Mouse (Mus musculus): ENCODE measurements around the gene Tnfrsf12a. TPM values are rescaled to one million over a fixed set of nuclear protein-coding genes. Genes with fewer than 3 reads are reported as not detected.

Gene Tnfrsf12a
- polyA plus RNA-seq, 1 experiment from 2014 or later, result 3.6 TPM

DNA sequence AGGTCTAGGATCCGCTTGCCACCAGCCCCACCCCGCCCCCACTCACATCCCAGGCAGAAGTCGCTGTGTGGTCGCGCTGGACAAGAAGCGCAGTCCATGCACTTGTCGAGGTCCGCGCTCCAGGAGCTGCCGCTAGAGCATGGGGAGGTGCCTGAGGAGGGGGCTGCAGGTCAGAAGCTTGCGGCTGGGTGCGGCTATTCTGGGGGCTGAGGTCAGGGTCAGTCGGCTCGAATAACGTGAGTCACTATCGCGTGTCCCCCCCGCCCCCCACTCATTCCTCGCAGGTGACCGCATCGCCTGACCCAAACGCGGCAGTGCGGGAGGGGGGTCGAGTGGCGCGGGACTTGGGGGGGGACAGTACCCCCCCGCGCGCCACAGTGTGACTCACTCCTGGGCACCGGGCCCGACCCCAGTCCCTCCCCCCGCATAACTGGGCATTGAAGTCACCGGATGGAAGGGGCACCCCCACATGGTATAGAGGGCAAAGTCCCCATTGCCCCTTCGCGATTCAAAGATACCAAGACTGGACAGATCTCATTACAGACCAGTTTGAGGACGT lies 716 bp downstream of the Tnfrsf12a start:
- no peak overlapping the region for H3K27ac ChIP-seq
- under 1% methylated on average over 33 of the region's 37 CpGs for WGBS
- H3K36me3 ChIP-seq (replicated peaks), result no peaks in the 10 kb centered on the region
- peak overlapping the region; percentile 49 for H3K4me3 ChIP-seq (replicated peaks)
- peak overlapping the region; percentile 57 for H3K9ac ChIP-seq
- no peaks in the 10 kb centered on the region for H3K9me3 ChIP-seq
- no peak for ATAC-seq (ENCODE audit: low FRiP score)
- peak overlapping the region; percentile 96 for H3K4me2 ChIP-seq
- H3K27me3 ChIP-seq, result peaks cover 64% of the 10 kb centered on the region
- H3K4me1 ChIP-seq, result peaks cover 41% of the 10 kb centered on the region

DNA sequence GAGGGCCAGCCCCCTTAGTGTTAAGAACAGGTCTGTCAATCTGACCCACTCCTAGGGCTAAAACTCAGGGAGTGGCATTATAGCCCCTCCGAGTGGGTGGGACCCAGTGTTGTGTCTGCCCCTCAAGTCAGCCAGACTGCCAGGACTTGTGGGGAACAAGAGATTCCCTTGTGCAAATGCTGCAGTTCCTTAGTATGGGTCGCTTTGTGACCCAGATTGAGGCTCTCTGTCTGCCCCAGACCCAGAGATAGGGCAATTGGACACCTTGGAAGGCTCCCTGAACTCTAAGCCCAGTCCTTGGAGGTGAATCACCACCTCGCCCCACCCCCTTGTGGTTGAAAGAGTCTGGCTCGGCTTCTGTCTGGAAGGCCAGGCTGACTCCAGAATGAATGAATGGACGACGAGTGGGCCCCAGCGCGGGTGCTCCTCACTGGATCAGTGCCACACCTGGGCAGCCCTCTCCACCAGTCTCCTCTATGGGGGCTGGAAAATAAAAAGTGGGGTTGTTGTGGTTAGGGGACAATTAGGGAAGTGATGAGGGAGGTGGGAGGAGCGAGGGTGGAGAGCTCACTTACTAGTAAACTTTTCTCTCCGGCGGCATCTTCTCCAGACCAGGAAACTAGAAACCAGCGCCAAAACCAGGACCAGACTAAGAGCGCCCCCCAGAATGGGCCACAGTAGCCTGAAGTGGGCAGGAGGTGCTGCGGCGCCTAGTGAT lies 1.5 kb downstream of the Tnfrsf12a start:
- peak overlapping the region; percentile 96 for H3K4me2 ChIP-seq
- 12% methylated on average over 13 of the region's 15 CpGs for WGBS
- ATAC-seq (ENCODE audit: low FRiP score), result no peak
- H3K9me3 ChIP-seq, result no peaks in the 10 kb centered on the region
- H3K27me3 ChIP-seq, result peaks cover 56% of the 10 kb centered on the region
- H3K27ac ChIP-seq, result no peak overlapping the region
- H3K4me3 ChIP-seq (replicated peaks), result peak overlapping the region; percentile 49
- peak overlapping the region; percentile 57; the same call in 1 of the 2 replicates for H3K9ac ChIP-seq
- H3K4me1 ChIP-seq, result peaks cover 41% of the 10 kb centered on the region
- H3K36me3 ChIP-seq (replicated peaks), result no peaks in the 10 kb centered on the region

DNA sequence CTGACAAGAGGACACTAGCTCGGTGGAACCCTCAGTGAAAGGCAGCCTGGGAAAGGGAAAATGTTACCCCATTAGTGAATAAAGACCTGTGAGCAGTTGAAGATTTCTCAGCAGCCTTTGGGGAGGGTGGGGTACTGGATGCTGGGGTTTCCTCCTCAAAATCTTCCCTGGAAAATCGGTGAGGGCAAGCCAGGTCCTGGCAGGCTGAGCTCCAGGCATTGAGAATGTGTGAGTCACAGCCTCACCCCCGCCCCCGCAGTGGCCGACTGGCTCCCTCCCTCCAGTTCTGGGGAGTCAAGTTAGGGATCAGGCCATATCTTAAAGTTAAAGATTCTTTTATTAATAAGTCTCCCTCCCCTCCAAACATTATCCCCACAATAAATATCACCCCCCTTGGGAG lies 2.1 kb downstream of the Tnfrsf12a start:
- Histone ChIP-seq H3K27ac (no peak overlapping the region), H3K4me2 (0 out of 2 replicates have a peak overlapping the region, but pooled peaks have one; percentile 63), H3K4me3 (replicated peaks) (no peak overlapping the region), H3K4me1 (peaks cover 41% of the 10 kb centered on the region), H3K27me3 (peaks cover 50% of the 10 kb centered on the region), H3K36me3 (replicated peaks) (peaks cover 4% of the 10 kb centered on the region), H3K9ac (no peak overlapping the region), H3K9me3 (no peaks in the 10 kb centered on the region)
- ATAC-seq (ENCODE audit: low FRiP score), result no peak
- WGBS, result 42% methylated on average over 5 of the region's 5 CpGs

DNA sequence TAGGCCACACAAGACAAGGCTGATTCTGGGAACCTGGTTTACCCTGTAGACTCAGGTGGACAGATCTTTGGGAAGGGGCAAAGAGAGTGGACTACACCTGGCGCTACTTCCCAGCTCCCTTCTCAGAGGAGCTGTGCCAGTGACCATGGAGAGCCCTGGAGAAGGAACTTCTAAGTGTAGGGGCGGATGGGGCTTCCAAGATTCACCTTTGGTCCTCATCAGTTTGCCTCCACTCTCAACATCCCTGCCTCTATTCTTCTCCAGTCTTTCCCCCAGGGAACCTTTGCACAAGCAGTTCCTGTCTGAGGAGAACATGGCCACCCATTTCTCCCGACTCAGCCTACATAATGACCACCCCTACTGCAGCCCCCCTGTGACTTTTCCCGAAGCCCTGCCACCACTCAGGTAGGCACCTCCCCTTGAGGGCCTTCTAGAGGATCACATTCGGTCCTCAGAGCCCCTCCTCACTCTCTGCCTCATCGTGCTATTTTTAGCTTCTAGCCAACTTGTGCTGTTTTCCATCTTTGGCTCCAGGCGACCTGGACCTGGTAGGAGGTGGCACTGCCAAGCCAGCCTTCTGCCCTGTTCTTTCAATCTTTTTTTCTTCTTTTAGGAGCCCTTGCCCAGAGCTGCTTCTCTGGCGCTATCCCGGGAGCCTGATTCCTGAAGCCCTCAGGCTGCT lies 2.9 kb downstream of the Tnfrsf12a start:
- H3K27me3 ChIP-seq, result peaks cover 43% of the 10 kb centered on the region
- H3K36me3 ChIP-seq (replicated peaks), result peaks cover 11% of the 10 kb centered on the region
- no peak; the same call in 1 of the 2 replicates for ATAC-seq (ENCODE audit: low FRiP score)
- H3K4me2 ChIP-seq, result peak overlapping the region; percentile 63
- H3K4me3 ChIP-seq (replicated peaks), result peak overlapping the region; percentile 64
- WGBS, result 41% methylated on average over 9 of the region's 9 CpGs
- no peak overlapping the region for H3K27ac ChIP-seq
- no peaks in the 10 kb centered on the region for H3K9me3 ChIP-seq
- peaks cover 38% of the 10 kb centered on the region for H3K4me1 ChIP-seq
- peak overlapping the region; percentile 50 for H3K9ac ChIP-seq

DNA sequence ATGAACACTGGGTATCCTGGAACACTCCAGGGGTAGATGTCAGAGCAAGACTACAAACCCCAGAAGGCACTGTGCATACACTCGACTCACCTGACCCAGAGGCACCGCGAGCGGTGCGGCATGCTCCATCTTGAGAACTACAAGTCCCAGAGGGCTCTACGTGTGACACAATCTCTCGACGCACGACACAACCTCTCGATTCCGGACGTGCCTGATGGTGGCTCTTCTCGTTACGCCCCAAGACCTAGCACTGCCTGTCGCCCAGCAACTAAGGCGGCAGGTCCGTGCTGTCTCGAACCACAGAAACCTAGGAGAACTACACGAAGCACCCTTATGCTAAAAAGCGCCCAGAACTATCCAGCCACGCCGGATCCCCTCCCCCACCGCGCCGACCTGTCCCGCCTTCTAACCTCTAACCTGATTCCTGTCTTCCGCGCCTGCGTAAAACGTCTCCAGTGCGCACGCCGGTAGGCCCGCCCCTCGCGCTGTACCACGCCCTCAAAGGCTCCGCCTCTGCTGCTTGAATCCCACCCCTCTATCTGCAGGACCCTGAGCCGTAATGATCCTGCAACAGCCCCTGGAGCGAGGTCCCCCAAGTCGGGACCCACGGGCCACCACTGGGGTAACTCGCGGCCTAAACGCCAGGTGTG lies 3.7 kb downstream of the Tnfrsf12a start, which contains the start of the genes Hcfc1r1 and Thoc6:
Gene Hcfc1r1, plus strand, starts transcription at position 173 of the 650 bp plus-strand sequence.
Gene Thoc6, minus strand, starts transcription at position 459 of the 650 bp plus-strand sequence.
- peaks cover 34% of the 10 kb centered on the region for H3K27me3 ChIP-seq
- WGBS, result under 1% methylated on average over 45 of the region's 45 CpGs
- H3K9ac ChIP-seq, result peak within 1 kb of the TSS; percentile 50
- H3K36me3 ChIP-seq (replicated peaks), result peaks cover 19% of the 10 kb centered on the region
- H3K9me3 ChIP-seq, result no peaks in the 10 kb centered on the region
- no peak within 1 kb of the TSS for H3K27ac ChIP-seq
- ATAC-seq (ENCODE audit: low FRiP score), result peak; percentile 93
- peak within 1 kb of the TSS; percentile 63 for H3K4me2 ChIP-seq
- H3K4me3 ChIP-seq (replicated peaks), result peak within 1 kb of the TSS; percentile 64
- peaks cover 34% of the 10 kb centered on the region for H3K4me1 ChIP-seq

DNA sequence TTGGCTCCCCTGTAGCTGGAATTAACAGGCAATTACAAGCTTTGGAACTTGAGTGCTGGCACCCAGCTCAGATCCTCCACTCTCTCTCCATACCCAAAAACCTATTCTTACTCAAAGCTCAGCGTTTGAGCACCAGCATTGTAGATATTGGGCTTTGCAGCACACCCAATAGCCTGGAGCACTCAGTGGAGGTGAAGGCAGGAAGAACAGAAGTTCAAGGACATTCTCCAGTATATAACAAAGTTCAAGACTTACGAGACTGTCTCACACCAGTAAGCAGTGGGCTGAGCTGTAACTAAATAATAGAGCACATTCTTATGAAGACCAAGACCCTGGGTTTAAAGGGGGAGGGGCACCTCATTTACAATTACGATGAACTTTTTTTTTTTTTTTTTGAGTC lies 4.5 kb downstream of the Tnfrsf12a start:
- H3K4me3 ChIP-seq (replicated peaks), result peak overlapping the region; percentile 64
- no peak overlapping the region for H3K9ac ChIP-seq
- H3K9me3 ChIP-seq, result no peaks in the 10 kb centered on the region
- no peak for ATAC-seq (ENCODE audit: low FRiP score)
- peaks cover 27% of the 10 kb centered on the region for H3K27me3 ChIP-seq
- 80% methylated on average over 3 of the region's 3 CpGs for WGBS
- H3K36me3 ChIP-seq (replicated peaks), result peaks cover 27% of the 10 kb centered on the region
- no peak overlapping the region for H3K27ac ChIP-seq
- peaks cover 34% of the 10 kb centered on the region for H3K4me1 ChIP-seq
- peak overlapping the region; percentile 63 for H3K4me2 ChIP-seq

DNA sequence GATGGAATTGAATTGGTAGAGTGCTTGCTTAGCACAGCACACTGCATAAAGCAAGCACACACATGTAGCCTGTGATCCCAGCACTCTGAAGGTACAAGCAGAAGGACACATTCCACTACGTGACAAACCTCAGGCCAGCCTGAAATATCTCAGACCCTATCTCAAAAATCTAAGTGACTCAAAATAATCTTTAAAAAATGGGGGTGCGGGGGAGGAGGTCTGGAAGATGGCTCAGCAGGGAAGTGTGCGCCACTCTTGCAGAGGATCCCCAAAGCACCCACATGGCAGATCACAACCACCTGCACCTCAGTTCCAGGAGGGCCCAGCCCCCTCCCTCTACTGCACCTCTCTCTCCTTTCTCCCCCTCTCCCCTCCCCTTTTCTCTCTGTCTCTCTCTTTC lies 5.7 kb downstream of the Tnfrsf12a start:
- H3K36me3 ChIP-seq (replicated peaks), result peaks cover 39% of the 10 kb centered on the region
- peaks cover 22% of the 10 kb centered on the region for H3K27me3 ChIP-seq
- no peak for ATAC-seq (ENCODE audit: low FRiP score)
- H3K4me1 ChIP-seq, result peaks cover 24% of the 10 kb centered on the region
- H3K4me3 ChIP-seq (replicated peaks), result no peak overlapping the region
- no peak overlapping the region for H3K27ac ChIP-seq
- H3K9ac ChIP-seq, result no peak overlapping the region
- H3K4me2 ChIP-seq, result no peak overlapping the region
- WGBS, result 95% methylated on average over 3 of the region's 3 CpGs
- H3K9me3 ChIP-seq, result no peaks in the 10 kb centered on the region

DNA sequence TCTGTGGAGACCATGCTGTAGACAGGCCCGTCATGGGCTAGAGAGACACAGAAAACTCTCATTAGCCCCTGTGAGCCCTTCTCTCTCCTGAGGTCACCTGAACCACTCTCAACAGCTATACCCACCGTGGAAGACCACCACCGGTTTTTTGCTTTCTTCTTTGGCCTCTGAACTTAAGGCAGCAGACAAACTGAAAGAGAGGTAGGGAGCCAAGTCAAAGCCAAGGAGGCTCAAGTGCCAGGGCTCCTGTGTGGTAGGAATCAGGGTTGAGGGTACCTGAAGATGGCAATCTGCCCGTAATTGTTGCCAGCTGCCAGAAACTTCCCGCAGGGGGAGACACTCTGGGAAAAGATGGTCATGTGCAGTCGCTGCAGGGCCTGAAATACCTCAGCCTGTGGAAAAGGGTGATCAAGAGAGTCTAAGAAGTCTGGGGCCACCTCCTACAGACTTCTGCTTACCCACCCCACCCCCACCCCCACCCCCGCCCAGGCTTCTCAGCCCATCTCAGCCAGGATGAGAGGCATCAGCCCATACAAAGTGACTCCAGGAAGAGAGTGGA lies 6.7 kb downstream of the Tnfrsf12a start:
- H3K9ac ChIP-seq, result no peak overlapping the region
- peaks cover 15% of the 10 kb centered on the region for H3K4me1 ChIP-seq
- no peak overlapping the region for H3K4me2 ChIP-seq
- no peaks in the 10 kb centered on the region for H3K9me3 ChIP-seq
- ATAC-seq (ENCODE audit: low FRiP score), result no peak
- H3K36me3 ChIP-seq (replicated peaks), result peaks cover 43% of the 10 kb centered on the region
- peaks cover 12% of the 10 kb centered on the region for H3K27me3 ChIP-seq
- no peak overlapping the region for H3K27ac ChIP-seq
- H3K4me3 ChIP-seq (replicated peaks), result no peak overlapping the region
- 94% methylated on average over 7 of the region's 7 CpGs for WGBS

DNA sequence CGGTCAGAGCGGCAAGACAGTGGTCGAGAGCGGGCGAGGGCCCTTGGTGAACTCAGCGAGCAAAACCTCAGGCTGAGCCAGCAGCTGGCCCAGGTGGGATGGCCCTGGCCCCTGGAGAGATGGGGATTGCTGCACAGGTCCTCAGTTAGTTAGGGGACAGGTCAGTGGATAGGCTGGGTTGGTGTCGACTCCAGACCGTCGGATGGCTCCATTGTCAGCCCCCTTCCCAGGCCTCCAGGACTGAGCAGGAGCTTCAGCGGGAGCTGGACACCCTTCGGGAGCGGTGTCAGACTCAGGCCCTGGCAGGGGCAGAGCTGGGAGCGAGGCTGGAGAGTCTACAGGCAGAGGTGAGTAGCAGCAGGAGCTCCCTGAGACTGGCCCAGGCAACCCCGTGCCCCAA lies 11.8 kb downstream of the Tnfrsf12a start:
- H3K4me2 ChIP-seq, result no peak overlapping the region
- peaks cover 42% of the 10 kb centered on the region for H3K36me3 ChIP-seq (replicated peaks)
- H3K4me1 ChIP-seq, result peaks cover 2% of the 10 kb centered on the region; the same call in 1 of the 2 replicates
- H3K27ac ChIP-seq, result no peak overlapping the region
- ATAC-seq (ENCODE audit: low FRiP score), result no peak
- H3K9me3 ChIP-seq, result no peaks in the 10 kb centered on the region
- 77% methylated on average over 14 of the region's 14 CpGs for WGBS
- no peak overlapping the region for H3K9ac ChIP-seq
- peaks cover 29% of the 10 kb centered on the region for H3K27me3 ChIP-seq
- H3K4me3 ChIP-seq (replicated peaks), result no peak overlapping the region

DNA sequence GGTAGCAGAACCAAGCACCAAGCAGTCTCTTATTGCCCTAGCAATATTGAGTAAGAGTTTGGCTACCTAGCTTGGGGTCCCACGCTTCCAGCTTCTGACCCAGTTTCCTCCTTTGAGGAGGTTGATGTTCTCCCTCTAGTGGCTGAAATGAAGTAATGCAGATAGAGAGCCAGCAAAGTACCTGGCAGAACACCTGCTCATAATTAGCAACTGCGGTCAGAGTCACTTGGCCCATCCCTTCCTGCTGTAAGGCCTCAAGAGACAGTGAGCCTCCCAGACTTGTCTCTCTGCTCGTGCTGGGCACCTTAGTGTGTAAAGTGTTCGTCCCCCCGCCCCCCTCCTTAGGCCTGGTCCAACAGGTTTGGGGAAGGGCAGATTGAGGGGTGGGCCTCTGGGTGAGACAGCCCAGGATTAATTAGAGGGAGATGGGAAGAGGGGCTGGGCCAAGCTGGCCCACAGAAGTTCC lies 12.7 kb downstream of the Tnfrsf12a start:
- H3K9ac ChIP-seq, result no peak overlapping the region
- peaks cover 33% of the 10 kb centered on the region for H3K36me3 ChIP-seq (replicated peaks)
- WGBS, result 11% methylated on average over 5 of the region's 5 CpGs
- peaks cover 2% of the 10 kb centered on the region; the same call in 1 of the 2 replicates for H3K4me1 ChIP-seq
- no peak overlapping the region for H3K27ac ChIP-seq
- H3K27me3 ChIP-seq, result peaks cover 38% of the 10 kb centered on the region
- no peaks in the 10 kb centered on the region for H3K9me3 ChIP-seq
- H3K4me3 ChIP-seq (replicated peaks), result no peak overlapping the region
- peak; percentile 57; the same call in 1 of the 2 replicates for ATAC-seq (ENCODE audit: low FRiP score)
- H3K4me2 ChIP-seq, result no peak overlapping the region

DNA sequence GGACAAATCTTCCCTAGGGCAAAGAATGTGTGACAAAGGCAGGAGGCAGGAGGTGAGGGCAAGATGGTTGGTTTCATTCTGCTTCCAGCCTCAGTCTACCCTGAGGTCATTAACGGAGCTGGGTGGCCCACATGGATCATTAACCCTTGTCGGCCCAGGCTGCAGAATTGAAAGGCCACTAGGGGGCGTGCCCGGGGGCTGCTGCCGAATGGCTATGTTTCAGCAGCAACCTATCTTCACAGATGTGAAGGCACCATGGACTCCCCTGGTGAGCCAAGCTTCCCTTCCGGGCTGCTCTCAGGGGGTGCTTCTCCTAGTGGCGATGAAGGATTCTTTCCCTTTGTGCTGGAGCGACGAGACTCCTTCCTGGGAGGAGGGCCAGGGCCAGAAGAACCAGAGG lies 15.7 kb downstream of the Tnfrsf12a start:
- Histone ChIP-seq H3K27ac (no peak overlapping the region), H3K9me3 (no peaks in the 10 kb centered on the region), H3K36me3 (replicated peaks) (peaks cover 4% of the 10 kb centered on the region), H3K4me3 (replicated peaks) (no peak overlapping the region), H3K9ac (no peak overlapping the region), H3K4me2 (no peak overlapping the region), H3K4me1 (peaks cover 2% of the 10 kb centered on the region; the same call in 1 of the 2 replicates), H3K27me3 (peaks cover 57% of the 10 kb centered on the region)
- no peak for ATAC-seq (ENCODE audit: low FRiP score)
- WGBS, result 2% methylated on average over 9 of the region's 9 CpGs

Measured in forebrain, embryonic 12.5 days (tissue).